Mouse (Mus musculus): ENCODE measurements around the gene Fcrl1.
A peak's percentile ranks its signal among the peaks of the same experiment; 100 is the strongest.

Fcrl1 gene

DNA sequence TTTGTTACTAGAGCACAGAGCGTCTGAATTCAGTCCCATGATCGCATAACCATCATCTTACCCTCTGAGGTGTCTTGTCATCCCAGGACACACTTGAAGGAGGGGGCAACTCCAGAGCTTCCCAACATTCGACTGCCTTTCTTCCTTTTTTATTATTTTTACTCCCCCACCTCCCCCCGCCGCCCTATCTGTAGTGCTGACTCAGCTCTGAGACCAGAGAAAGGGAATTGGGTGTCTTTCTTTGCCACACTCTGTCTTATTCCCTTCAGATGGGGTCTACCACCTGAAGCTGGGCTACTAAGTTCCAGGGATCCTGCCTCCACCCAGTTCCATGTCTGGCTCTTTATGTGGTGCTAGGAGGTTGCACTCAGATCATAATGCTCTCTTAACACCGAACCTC is 34.4 kb downstream of the Fcrl1 start:
- DNase-seq (ENCODE audit: low read depth), result no peak

DNA sequence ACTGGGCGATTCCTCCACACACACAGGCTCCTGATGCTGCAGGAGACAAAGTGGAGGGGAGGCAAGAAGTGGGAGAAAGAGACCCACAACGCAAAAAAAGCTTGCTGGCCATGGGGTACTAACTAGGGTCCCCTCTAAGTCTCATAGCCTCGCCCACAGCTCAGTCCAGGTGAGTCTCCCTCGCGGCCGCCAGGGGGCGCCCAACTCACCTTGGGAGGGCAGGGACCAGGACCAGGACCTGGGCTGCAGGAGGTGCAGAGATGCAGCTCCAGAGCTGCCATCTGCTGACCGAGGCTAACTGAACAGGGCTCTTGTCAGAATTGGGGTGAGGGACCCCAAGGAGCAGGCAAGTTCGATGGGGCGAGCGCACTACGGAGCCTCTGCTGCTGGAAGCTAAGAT is 35.0 kb downstream of the Fcrl1 start:
- DNase-seq (ENCODE audit: low read depth), result peak; percentile 33

DNA sequence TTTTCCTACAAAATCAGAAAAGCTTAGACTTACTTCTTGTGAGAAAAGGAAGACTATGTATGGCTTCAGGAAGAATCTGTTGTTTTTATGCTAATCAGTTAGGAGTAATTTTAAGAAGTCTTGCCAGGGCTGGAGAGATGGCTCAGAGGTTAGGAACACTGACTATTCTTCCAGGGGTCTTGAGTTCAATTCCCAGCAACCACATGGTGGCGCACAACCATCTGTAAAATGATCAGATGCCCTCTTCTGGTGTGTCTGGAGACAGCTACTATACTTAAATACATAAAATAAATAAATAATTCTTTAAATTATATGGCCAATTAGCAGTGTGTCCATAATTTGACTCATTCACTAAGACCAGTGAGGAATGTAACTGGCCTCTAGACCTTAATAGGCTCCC is 44.5 kb downstream of the Fcrl1 start:
- DNase-seq (ENCODE audit: low read depth), result no peak

DNA sequence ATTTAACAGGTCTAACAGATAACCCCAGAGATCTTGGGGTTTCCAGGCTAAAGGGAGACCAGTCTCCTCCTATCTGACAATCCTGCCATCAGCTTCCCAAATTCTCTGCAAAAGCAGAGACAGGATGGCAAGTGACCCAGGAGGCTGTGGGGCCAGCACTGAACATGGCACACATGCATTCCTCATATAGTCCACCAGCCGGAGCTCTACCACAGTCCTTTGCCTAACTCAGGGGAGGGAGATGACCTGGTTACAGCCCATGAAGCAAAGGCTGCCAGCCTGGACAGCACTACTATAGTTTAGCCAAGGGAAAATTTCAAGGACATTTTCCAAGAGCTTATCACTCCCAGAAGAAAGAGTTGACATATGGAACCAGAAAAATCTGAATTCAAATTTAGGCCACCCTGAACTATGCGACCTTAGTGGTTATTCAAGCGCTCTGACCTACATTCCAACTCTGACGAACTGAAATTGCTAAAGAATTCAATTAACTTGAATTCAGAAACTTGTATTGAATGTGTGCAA is 46.3 kb downstream of the Fcrl1 start:
- DNase-seq (ENCODE audit: low read depth), result no peak

DNA sequence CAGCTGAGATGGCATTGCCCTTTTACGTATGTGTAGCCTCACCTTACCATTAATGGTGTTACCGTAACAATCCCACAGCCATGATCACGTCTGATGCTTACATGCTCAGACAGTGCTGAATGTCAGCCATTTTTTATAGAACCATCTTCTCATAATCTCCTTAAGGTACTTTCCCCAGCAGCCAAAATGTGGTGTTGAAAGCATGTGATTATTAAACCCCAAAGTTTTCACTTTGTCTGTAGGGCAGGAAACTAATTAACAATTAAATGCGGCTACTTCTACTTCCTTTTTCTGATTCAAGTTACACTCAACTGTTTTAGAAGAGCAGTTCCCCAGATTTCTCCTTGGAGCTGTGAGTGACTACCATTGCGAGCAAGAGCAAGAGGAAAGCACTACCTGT is 59.3 kb downstream of the Fcrl1 start, which contains the start of gene Fcrl5:
Gene Fcrl5, plus strand, starts transcription at position 295 of the 400 bp plus-strand sequence.
- no peak for DNase-seq (ENCODE audit: low read depth)

DNA sequence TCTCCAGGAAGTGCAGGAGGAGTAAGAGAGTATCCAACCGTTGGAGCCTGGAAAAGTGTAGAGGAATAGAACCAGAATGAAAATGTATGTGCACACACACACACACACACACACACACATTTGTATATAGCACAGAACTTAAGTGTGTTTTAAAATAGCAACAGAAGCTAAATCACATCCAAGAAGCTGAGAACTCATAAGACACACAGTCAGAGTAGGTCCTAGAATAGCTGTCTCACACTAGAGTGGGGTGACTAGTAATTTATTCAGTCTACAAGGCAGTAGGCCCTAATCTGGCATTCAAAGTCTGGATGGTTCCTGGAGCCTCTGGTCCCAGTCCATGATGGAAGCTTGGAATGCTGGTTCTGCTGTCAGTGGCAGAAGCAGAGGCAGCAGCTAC is 64.4 kb downstream of the Fcrl1 start:
- no peak for DNase-seq (ENCODE audit: low read depth)

DNA sequence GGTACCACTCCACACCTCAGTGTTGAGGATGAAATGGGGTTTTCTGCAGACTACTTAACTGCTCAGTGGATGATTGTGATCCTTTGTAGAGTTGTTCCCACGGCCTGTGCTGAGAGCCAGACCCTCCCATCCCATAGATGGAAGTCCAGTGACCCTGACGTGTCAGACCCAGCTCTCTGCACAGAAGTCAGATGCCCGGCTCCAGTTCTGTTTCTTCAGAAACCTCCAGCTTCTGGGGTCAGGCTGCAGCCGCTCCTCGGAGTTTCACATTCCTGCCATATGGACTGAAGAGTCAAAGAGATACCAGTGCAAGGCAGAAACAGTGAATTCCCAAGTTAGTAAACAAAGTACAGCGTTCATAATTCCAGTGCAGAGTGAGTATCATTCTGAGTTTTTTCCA is 67.8 kb downstream of the Fcrl1 start:
- no peak for DNase-seq (ENCODE audit: low read depth)
